Mouse (Mus musculus) megakaryocyte progenitor cell, adult 5-6 weeks (primary cell): ENCODE data around the gene Smarcd1. TPM values are rescaled to one million over a fixed set of nuclear protein-coding genes. Genes with fewer than 3 reads are reported as not detected.
"Not testable (repeated sequence)": the region's sequence is repeated elsewhere in the genome, so short reads cannot be mapped to it uniquely, and the experiment has no call there.

Experiments used
- ATAC-seq: replicated peaks from 2 replicates; pipeline ENCODE4 v1.8.0; 2016; ENCODE audit warnings: mild to moderate bottlenecking, moderate TSS enrichment, inconsistent platforms; ENCODE audit not compliant: poor library complexity
- total RNA-seq, 2 experiments: library from RNA; stranded (forward) in 1 of 2; stranded (reverse) in 1 of 2; fragments of 157-497, 149-512 nt in 1 of 2; fragments of 200-1000 nt in 1 of 2; gene quantifications; 2 replicates each; pipeline versions ENCODE4 v1.2.3 to v1.2.4; 2015 to 2017

Smarcd1 gene
- total RNA-seq, 2 experiments from 2014 or later = 17.3 to 22.8 TPM

DNA sequence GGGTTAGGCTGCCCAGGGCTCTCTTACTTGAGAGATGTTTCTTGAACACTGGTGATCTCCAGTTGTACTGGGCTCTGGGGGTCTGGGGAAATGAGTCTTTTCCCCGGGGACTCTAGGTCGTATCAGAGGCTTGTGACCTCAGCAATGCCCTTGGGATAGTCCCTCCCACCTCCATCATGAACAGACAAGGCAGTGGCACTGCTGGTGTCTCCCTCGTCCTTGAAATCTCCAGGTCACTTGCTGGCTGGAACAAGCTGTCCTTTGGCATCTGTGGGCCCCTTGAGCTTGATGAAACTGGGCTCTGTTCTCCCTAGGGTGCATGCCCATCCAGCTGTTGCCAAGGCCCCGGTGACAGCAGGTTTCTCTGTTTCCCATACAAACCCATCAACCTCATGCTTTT is 12.3 kb downstream of the Smarcd1 start:
- ATAC-seq = no peak

GRCm38 (mm10) chr15:99714858-99715257 is 12.9 kb downstream of the Smarcd1 start:
- peak; percentile 76 for ATAC-seq

GRCm38 (mm10) chr15:99715361-99715865 is 13.5 kb downstream of the Smarcd1 start:
- ATAC-seq = peak; percentile 77

- ATAC-seq = no peak
Observed at GRCm38 (mm10) chr15:99715982-99716746, 14.2 kb downstream of the Smarcd1 start.

- no peak for ATAC-seq
Observed at GRCm38 (mm10) chr15:99716814-99717213, 14.9 kb downstream of the Smarcd1 start.

DNA sequence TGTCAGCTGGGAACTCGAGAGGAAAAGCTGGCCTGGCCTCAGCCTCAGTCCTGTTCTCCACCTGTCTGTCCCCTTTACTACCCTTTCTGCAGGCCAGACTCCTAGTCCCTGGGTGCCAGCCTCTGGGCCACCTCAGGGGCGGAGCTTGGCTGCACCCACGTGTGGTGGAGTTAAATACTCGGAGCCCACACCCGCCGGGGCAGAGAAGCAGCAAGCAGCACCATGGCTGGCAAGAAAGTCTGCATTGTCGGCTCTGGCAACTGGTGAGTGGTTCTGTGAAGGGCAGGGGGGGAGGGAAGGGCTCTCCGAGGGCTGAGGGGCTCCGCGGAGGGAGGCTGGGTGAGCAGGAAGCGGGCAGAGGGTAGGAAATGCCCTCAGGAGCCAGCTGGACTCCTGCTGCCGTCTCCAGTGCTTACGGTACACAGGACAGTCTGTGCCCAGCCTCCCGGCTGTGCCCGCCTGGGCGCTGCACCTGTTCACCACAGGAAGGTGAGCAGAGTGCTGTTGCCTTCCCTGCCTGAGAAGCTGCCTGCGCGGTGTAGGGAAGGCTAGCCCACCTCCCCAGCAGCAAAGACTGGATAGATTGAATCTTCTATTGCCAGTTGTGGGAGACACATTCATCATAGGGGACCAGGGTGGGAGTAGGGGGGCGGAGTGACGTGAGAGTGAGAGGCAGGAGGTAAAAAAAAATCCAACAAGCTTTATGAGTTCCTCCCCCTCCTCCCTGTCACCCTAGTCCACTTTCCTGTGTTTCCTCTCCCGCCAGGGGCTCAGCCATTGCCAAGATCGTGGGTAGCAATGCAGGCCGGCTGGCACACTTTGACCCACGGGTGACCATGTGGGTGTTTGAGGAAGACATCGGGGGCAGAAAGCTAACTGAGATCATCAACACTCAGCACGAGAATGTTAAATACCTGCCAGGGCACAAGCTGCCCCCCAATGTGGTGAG is 15.7 kb downstream of the Smarcd1 start, which contains the start of gene Gpd1:
Gene Gpd1, plus strand, starts transcription at position 130 of the 949 bp plus-strand sequence.
- no peak for ATAC-seq

- no peak for ATAC-seq
Observed at GRCm38 (mm10) chr15:99718461-99719021, 16.6 kb downstream of the Smarcd1 start.

GRCm38 (mm10) chr15:99719865-99720264 is 17.9 kb downstream of the Smarcd1 start:
- ATAC-seq = no peak

- no peak for ATAC-seq
Observed at GRCm38 (mm10) chr15:99721921-99722743, 20.2 kb downstream of the Smarcd1 start.

DNA sequence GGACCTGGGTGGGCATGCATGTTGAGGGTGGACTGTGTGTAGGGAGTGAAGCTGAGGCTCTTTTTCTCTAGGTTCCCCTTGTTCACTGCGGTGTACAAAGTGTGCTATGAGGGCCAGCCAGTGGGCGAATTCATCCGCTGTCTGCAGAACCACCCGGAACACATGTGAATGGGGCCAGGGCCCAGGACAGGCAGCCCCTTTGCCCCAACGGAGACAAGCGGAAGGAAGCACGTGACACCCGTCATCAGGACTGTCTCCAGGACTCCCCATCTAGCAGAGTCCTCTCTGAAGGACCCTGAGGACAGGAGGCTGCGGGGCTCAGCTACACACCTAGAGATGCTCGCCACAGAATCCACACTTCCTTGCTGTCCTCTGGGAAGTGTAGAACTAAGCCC is 21.2 kb downstream of the Smarcd1 start:
- no peak for ATAC-seq

GRCm38 (mm10) chr15:99723515-99724291 is 21.8 kb downstream of the Smarcd1 start:
- ATAC-seq = no peak

DNA sequence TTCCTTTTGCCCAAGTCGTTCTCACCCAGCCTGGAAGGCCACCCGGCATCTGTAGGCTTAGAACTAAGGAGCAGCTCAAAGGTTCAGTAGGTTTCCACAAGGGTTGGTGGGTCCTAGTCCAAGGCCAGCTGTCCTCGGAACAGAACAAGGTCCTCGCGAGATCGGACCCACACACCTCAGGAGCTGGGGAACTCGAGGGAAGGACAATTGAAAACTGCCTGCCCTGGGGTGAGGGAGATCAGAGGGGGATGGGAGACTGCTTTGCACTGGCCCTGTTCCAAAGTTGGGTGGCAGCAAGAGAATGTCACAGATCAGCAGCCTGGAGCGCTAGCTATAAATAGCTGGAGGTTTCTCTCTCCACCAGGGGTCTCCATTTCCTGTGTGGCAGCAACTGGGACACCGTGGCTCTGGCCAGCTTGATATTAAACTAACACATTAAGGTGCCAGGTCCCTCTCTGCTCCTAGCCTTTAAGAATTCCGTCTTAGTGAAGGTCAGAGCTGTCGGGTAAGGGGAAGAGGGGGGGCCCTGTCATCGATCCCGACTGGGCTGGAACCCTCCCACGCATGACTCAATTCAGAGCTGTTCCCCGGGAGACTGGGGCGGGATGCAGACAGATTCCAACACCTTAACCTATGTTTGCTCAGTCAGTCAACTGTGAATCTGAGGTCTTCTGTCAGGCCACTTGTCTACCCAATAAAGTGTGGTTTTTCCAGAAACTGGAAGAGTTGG is 22.5 kb downstream of the Smarcd1 start:
- peak; percentile 30 for ATAC-seq

GRCm38 (mm10) chr15:99725341-99726155 is 23.6 kb downstream of the Smarcd1 start, which contains the start of gene Cox14:
Cox14 (plus strand) TSS chr15:99725618.
- ATAC-seq = peak; percentile 88

- ATAC-seq = no peak
Observed at GRCm38 (mm10) chr15:99726549-99726948, 24.6 kb downstream of the Smarcd1 start.

DNA sequence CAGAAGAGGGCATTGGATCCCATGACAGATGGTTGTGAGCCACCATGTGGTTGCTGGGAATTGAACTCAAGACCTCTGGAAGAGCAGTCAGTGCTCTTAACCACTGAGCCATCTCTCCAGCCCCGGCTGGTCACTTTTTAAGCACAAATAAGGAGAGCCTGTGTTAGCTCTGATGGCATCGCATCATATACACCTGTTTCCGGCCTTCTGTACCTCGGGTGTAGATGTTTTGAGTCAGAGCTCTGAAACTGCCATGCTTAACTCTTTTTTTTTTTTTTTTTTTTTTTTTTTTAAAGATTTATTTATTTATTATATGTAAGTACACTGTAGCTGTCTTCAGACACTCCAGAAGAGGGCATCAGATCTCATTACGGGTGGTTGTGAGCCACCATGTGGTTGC is 25.1 kb downstream of the Smarcd1 start:
- ATAC-seq = not testable (repeated sequence)

DNA sequence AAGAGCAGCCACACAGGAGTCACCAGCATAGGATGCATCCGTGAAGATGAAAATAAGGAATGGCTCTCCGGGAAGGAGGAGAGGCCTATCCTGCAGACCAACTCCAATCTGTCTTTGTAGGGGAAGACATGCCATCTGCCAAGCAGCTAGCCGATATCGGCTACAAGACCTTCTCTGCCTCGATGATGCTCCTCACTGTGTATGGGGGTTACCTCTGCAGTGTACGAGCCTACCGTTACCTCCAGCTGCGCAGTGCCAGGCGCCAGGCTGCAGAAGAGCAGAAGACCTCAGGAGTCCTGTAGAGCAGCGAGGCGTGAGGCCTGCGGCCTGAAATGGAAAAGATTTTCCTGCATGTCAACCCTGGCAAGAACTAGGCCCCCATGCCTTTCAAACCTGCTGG is 25.6 kb downstream of the Smarcd1 start:
- no peak for ATAC-seq

DNA sequence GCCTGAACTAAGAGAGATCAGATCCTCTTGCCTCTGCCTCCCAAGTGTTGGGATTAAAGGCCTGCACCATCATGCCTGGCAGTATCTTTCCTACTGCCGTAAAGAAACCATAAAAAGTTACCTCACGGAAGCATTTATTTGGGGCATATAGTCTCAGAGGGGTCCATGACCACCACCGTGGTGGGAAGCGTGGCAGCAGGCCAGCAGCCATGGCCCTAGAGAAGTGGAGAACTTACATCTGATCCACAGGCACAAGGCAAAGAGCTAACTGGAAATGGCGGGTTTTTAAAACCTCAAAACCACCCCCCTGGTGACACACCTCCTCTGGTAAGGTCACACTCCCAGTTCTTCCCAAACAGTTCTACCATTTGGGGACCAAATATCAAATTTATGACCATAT is 26.3 kb downstream of the Smarcd1 start:
- no peak for ATAC-seq
